Mouse (Mus musculus) ES-E14 (cell line): ENCODE results near the gene Ryk.

Experiments used
- CHD2 ChIP-seq: IDR thresholded peaks from 2 replicates; pipeline ENCODE4 v1.6.1; 2014; ENCODE audit warnings: mild to moderate bottlenecking, low read depth, low read length, inconsistent platforms
- HCFC1 ChIP-seq: IDR thresholded peaks from 2 replicates; pipeline ENCODE4 v1.6.1; 2012; ENCODE audit warnings: low read length, inconsistent platforms, borderline replicate concordance; ENCODE audit not compliant: insufficient read depth
- MAFK ChIP-seq: IDR thresholded peaks from 2 replicates; pipeline ENCODE4 v1.6.1; 2014; ENCODE audit warnings: mild to moderate bottlenecking, low read depth, low read length, inconsistent platforms; ENCODE audit not compliant: insufficient read depth
- ZC3H11A ChIP-seq: IDR thresholded peaks from 2 replicates; pipeline ENCODE4 v1.6.1; 2012; ENCODE audit warnings: low read depth, mild to moderate bottlenecking, inconsistent platforms, low read length, borderline replicate concordance
- ZNF384 ChIP-seq: IDR thresholded peaks from 2 replicates; pipeline ENCODE4 v1.6.1; 2012; ENCODE audit warnings: low read depth, low read length, inconsistent platforms

DNA sequence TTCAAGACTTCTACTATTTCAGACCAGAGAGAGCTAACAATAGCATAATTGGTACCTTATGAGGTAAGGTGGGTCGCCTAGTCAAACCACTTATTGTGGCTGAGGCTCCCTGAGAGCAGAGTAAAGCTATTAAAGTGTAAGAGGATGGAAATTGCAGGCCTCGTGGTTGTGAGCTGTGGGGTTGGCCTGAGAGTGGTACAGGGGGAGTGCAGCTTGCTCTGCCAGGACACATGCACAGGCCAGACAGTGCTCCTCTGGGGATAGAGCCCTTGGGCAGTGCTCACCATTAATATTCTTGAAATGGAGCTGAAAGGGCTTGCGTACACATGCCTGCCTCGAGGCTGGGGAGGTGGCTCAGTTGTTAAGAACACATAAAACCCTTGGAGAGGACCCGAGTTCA is 23.6 kb downstream of the Ryk start:
- TF ChIP-seq MAFK: no peak
- no peak for TF ChIP-seq CHD2
- no peak for TF ChIP-seq ZNF384
- TF ChIP-seq HCFC1: no peak
- TF ChIP-seq ZC3H11A: no peak
